Mouse (Mus musculus) CD8-positive naive resting alpha-beta T cell, adult 2 months (primary cell): Measurements from ENCODE around the gene Zbtb20.

Source experiments
- DNase-seq, 2 experiments: peaks; one replicate each; pipeline ENCODE4 v3.0.0; 2022; ENCODE audit warnings: low read depth in 2 of 2, low spot score in 2 of 2

The Zbtb20 gene

DNA sequence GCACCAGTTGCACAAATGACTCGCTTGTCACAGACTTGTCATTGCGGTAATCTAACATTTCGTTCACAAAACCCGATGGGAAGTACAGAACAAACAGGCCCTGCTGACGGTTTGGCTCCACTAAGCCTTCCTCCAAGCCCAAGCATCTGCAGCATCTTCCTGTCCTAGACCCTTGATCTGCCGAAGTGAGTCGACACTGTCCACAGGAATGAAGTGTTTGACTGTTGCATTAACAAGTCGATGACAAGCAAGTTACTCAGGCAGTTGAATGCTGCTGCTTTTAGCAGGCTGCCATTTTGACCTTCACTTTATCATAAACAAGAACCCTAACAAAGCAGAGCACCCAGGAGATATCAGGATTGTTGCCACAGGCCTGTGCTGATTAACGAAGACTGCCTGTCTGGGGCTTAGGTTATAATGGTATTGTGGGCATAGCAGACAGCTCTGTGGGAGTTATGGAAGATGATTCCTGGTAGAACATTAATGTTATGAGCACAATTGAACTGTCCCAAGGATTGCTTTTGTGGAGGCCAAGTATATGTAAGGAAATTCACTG lies 518.4 kb downstream of the Zbtb20 start:
- no peak for DNase-seq

GRCm38 (mm10) chr16:43394760-43395159 lies 519.1 kb downstream of the Zbtb20 start:
- no peak for DNase-seq

DNA sequence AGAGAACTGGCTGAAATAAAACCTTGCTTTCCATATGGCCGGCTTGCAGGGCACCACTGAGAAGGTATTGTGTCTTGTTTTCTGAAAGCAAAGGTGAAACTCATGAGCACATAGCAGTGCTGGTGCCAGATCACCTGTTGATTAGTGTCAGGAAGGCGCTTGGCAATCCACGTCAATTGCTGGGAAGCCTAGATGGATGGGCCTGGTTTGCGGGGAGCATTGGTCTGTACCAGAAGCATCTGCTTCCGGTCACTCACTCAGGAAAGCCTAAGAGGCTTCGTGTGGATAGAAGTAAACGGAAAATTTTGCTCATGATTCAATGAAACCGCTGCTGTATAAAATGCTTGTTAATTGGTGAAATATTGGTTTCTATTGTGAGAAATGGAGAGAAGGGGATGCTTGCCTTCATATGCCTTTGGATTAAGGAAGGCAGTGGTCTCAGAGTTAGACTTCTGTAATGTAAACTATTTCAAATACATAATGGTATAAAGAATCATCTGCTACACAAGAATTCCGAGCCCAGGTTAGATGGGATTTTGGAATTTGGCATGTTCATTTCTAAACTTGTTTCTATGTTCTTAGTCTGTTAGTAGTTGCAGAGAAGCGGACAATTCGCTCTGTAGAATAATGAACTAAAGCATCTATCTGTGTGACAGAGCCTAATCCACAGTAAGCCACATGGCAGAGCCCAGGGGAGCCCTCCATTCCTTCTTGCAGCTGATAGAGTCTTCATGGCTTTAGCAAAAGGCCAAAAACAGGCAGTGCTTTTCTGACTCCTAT lies 521.4 kb downstream of the Zbtb20 start:
- DNase-seq, result no peak

GRCm38 (mm10) chr16:43397629-43398323 lies 522.1 kb downstream of the Zbtb20 start:
- no peak for DNase-seq

- DNase-seq, result no peak
These were observed 523.7 kb downstream of the Zbtb20 start for GRCm38 (mm10) chr16:43399428-43399827.

GRCm38 (mm10) chr16:43400046-43400445 lies 524.4 kb downstream of the Zbtb20 start:
- DNase-seq, result no peak

DNA sequence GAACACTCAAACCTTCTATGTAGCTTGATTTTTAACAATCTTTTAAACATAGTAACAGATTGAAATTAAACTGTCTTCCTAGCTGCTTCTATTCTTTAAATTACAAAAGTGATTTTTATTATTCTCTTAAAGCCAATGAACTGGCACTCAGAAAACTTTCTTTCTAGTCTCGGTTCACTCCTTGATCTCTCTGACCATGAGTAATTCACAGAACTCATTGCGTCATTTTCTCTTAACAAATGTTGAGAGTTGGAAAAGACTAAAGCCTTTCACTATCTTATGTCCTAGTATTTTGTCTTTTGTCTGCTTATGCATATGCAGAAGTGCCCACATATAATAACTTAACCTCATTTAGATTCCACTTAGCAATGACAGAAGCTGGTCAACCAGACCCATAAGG lies 525.3 kb downstream of the Zbtb20 start:
- no peak for DNase-seq

- DNase-seq, result no peak
These were observed 527.2 kb downstream of the Zbtb20 start for GRCm38 (mm10) chr16:43402888-43403287.

GRCm38 (mm10) chr16:43405089-43405488 lies 529.4 kb downstream of the Zbtb20 start:
- no peak for DNase-seq

DNA sequence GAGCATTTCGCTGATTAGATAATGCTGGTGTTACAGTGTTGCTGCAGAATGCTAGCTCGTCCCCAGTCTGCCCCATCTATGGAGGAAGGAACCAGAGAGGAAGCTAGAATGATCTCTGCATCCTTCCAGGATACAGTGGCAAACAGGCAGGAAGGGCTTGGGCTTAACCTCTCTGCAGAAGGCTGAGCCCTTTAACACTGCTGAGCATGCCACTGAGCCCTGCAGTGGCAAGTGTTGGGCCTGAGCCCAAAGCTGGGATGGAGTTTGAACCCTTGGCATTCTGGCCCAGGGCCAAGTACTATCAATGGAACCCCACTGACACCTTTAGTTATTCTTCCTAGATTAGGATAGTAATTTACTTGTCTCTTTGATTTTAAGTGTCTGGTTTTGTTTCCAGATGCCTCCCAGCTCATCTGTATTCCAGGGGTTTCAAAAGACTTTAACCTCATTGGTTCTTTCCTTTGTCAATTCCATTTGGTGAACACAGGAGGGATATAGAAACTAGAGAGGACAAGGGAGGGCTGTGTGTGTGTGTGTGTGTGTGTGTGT lies 532.0 kb downstream of the Zbtb20 start:
- DNase-seq, result no peak

GRCm38 (mm10) chr16:43408622-43409021 lies 532.9 kb downstream of the Zbtb20 start:
- no peak for DNase-seq

GRCm38 (mm10) chr16:43409108-43409909 lies 533.6 kb downstream of the Zbtb20 start:
- no peak for DNase-seq

GRCm38 (mm10) chr16:43409910-43410612 lies 534.4 kb downstream of the Zbtb20 start:
- no peak for DNase-seq

GRCm38 (mm10) chr16:43410613-43410974 lies 534.9 kb downstream of the Zbtb20 start:
- no peak for DNase-seq

DNA sequence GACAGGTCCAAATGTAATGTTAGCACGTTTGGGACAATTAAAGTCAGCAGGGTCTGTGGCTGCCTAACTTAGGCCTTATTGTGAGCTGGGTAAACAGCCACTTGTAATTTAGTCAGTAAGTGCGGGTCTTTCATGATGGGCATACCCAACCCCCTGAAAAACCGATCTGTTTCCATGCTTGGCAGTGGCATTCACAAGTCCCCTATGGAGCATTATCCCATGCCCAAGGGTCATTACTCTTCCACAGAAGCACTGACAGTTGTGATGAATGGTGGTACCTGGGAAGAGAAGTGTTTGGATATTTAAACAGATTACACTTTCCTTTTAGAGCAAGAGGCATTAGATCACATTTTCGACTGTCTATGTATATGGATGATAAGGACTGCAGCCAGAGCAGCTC lies 540.2 kb downstream of the Zbtb20 start:
- no peak for DNase-seq

DNA sequence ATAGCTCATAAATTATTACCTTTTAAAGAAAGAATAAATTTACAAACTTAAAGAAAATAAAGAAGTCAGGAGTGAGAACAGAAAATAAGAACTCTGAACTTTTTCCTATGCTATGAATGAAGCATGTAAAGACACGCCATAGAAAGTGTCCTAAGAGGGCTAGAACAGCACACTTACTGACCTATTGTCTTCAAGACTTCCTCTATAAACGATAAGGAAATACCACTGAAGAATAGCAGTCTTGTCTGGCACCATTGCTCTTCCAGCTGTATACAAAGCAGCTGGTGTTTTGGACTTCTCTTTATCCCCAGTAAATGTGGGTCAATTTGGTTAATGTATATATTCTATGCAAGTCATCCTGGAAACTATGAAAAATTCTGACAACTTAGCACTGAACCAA lies 544.2 kb downstream of the Zbtb20 start:
- no peak for DNase-seq

DNA sequence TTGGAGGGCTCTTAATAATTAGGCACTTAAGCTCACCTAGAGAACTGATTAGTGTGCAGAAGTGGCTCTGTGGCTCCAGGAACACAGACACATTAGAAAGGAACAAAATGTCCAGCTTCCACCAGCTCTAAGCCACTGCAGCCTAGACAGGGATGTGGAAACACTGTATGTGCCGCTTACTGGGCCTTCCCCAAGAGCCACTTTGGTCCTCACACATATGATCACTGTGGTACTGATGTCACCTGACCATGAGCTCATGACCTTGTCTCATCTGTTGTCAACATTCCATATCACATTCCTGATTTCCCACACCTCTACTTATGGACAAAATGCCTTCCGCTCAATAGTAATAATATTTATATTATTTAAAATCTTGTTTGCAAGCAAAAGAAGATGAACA lies 553.3 kb downstream of the Zbtb20 start:
- DNase-seq, result no peak

GRCm38 (mm10) chr16:43430030-43430429 lies 554.3 kb downstream of the Zbtb20 start:
- no peak for DNase-seq

- DNase-seq, result no peak
These were observed 556.1 kb downstream of the Zbtb20 start for GRCm38 (mm10) chr16:43431514-43432371.

DNA sequence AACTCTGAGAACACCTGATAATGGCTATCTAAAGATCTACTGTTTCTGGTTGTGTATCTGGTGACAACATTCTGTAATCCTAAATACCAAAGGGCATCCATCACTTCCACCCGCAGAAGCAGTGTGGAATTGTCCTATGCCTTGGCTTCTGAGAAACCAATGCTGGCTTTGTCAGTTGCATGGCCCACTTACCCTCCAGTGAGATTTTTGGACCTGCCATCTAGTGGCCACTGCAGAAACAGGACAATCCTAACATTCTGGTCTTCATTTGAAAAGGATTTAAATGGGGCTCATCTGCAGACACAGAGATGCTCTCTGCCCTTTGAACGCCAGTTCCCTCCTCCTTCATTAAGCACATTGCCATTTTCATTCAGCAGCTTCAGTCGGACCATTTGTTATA lies 559.3 kb downstream of the Zbtb20 start:
- no peak for DNase-seq
